Mouse (Mus musculus) CH12.LX (cell line): ENCODE measurements around the gene Chd5. TPM values are rescaled to one million over a fixed set of nuclear protein-coding genes. Genes with fewer than 3 reads are reported as not detected.

Source experiments
- DNase-seq: peaks from one replicate; pipeline ENCODE4 v3.0.0-alpha.2; 2013; ENCODE audit errors: extremely low read depth
- H3K27ac ChIP-seq: 2 replicates; pipeline ENCODE4 v1.5.1; 2012; ENCODE audit warnings: low read depth, mild to moderate bottlenecking, control low read depth, moderate library complexity; ENCODE audit not compliant: insufficient read depth
- H3K27me3 ChIP-seq: replicated peaks from 2 replicates; pipeline ENCODE3; 2012; ENCODE audit warnings: inconsistent platforms
- H3K36me3 ChIP-seq, 2 experiments: replicated peaks in 1 of 2; 2 replicates each; pipeline versions ENCODE3 to v1.6.1; 2012; ENCODE audit warnings: inconsistent platforms in 1 of 2, low read length in 1 of 2, mild to moderate bottlenecking in 1 of 2, mixed read lengths in 1 of 2, moderate library complexity in 1 of 2; ENCODE audit not compliant: control insufficient read depth in 1 of 2, insufficient read depth in 1 of 2
- H3K4me1 ChIP-seq, 2 experiments: 2 replicates each; pipeline ENCODE4 v1.6.1; 2012; ENCODE audit warnings: inconsistent platforms in 1 of 2, moderate library complexity in 1 of 2; ENCODE audit not compliant: insufficient read depth in 2 of 2, control insufficient read depth in 1 of 2
- H3K4me2 ChIP-seq: 2 replicates; pipeline ENCODE4 v1.6.1; 2012; ENCODE audit warnings: low read depth, mild to moderate bottlenecking, control low read depth; ENCODE audit not compliant: poor library complexity, insufficient read depth, severe bottlenecking
- H3K4me3 ChIP-seq, 3 experiments: fragments of 150-350 bp in 1 of 3; sonication (generic) in 1 of 3; replicated peaks in 1 of 3; 2 replicates each; pipeline versions ENCODE3 to v1.5.1; 2011 to 2012; ENCODE audit warnings: low read depth in 2 of 3, low read length in 2 of 3, mild to moderate bottlenecking in 2 of 3, moderate library complexity in 2 of 3, control low read depth in 1 of 3, improper control_type of control experiment in 1 of 3, inconsistent platforms in 1 of 3, mixed read lengths in 1 of 3; ENCODE audit not compliant: poor library complexity in 1 of 3
- H3K79me2 ChIP-seq: replicated peaks from 2 replicates; pipeline ENCODE4 v1.6.1; 2012; ENCODE audit warnings: mild to moderate bottlenecking, moderate library complexity; ENCODE audit not compliant: control insufficient read depth, poor library complexity, insufficient read depth, severe bottlenecking; ENCODE audit errors: extremely low read depth
- H3K9ac ChIP-seq: 2 replicates; pipeline ENCODE4 v1.6.1; 2012; ENCODE audit warnings: low read depth, mild to moderate bottlenecking, control low read depth, moderate library complexity; ENCODE audit not compliant: insufficient read depth
- H3K9me3 ChIP-seq: replicated peaks from 2 replicates; pipeline ENCODE3; 2012; ENCODE audit warnings: low read length, inconsistent platforms, mixed read lengths
- CTCF ChIP-seq, 2 experiments: IDR thresholded peaks in 1 of 2; conservative IDR thresholded peaks in 1 of 2; 2 replicates each; pipeline ENCODE4 v1.5.1; 2011 to 2012; ENCODE audit warnings: low read depth in 2 of 2, low read length in 2 of 2, improper control_type of control experiment in 1 of 2, inconsistent platforms in 1 of 2, mild to moderate bottlenecking in 1 of 2, moderate library complexity in 1 of 2
- ELF1 ChIP-seq: IDR thresholded peaks from 2 replicates; pipeline ENCODE4 v1.6.1; 2014; ENCODE audit warnings: low read depth, mild to moderate bottlenecking, inconsistent platforms, low read length, improper control_type of control experiment
- ETS1 ChIP-seq: conservative IDR thresholded peaks from 2 replicates; pipeline ENCODE4 v1.6.1; 2012; ENCODE audit warnings: low read depth, mild to moderate bottlenecking, inconsistent platforms, low read length, improper control_type of control experiment, moderate library complexity
- IRF4 ChIP-seq: IDR thresholded peaks from 2 replicates; pipeline ENCODE4 v1.6.1; 2014; ENCODE audit warnings: low read depth, mild to moderate bottlenecking, inconsistent platforms, low read length, improper control_type of control experiment
- JUND ChIP-seq: conservative IDR thresholded peaks from 2 replicates; pipeline ENCODE4 v1.6.1; 2011; ENCODE audit warnings: low read depth, low read length, improper control_type of control experiment
- MEF2A ChIP-seq: IDR thresholded peaks from 2 replicates; pipeline ENCODE4 v1.6.1; 2014; ENCODE audit warnings: low read depth, mild to moderate bottlenecking, inconsistent platforms, low read length, improper control_type of control experiment, borderline replicate concordance
- MXI1 ChIP-seq: IDR thresholded peaks from 2 replicates; pipeline ENCODE4 v1.6.1; 2011; ENCODE audit warnings: mild to moderate bottlenecking, low read depth, low read length, improper control_type of control experiment
- MYC ChIP-seq: IDR thresholded peaks from 2 replicates; pipeline ENCODE4 v1.6.1; 2011; ENCODE audit warnings: low read depth, mild to moderate bottlenecking, improper control_type of control experiment, low read length
- NELFE ChIP-seq: IDR thresholded peaks from 2 replicates; pipeline ENCODE4 v1.6.1; 2011; ENCODE audit warnings: low read depth, low read length, improper control_type of control experiment
- PAX5 ChIP-seq: IDR thresholded peaks from 2 replicates; pipeline ENCODE4 v1.6.1; 2012; ENCODE audit warnings: low read length, inconsistent platforms, mixed read lengths
- POLR2A ChIP-seq: IDR thresholded peaks from 2 replicates; pipeline ENCODE4 v1.6.1; 2011; ENCODE audit warnings: low read depth, mild to moderate bottlenecking, improper control_type of control experiment, low read length
- POLR2AphosphoS2 ChIP-seq: IDR thresholded peaks from 2 replicates; pipeline ENCODE4 v1.6.1; 2011; ENCODE audit warnings: low read depth, low read length, improper control_type of control experiment
- RCOR1 ChIP-seq: conservative IDR thresholded peaks from 2 replicates; pipeline ENCODE4 v1.6.1; 2012; ENCODE audit warnings: low read depth, mild to moderate bottlenecking, inconsistent platforms, low read length, improper control_type of control experiment
- TBP ChIP-seq: conservative IDR thresholded peaks from 2 replicates; pipeline ENCODE4 v1.6.1; 2011; ENCODE audit warnings: low read depth, low read length, improper control_type of control experiment
- USF2 ChIP-seq: conservative IDR thresholded peaks from 2 replicates; pipeline ENCODE4 v1.6.1; 2011; ENCODE audit warnings: low read depth, low read length, improper control_type of control experiment
- dilution Hi-C: fragments of 300-500 bp; cut with MboI; formaldehyde crosslinking; loops from 2 replicates; pipeline ENCODE4 v1.14.3; 2020; ENCODE audit warnings: low sequenced_read_pairs; ENCODE audit not compliant: extremely low pct_unique_long_range_greater_than_20kb, extremely low pct_ligation_motif_present
- in situ Hi-C: fragments of 300-500 bp; cut with MboI; formaldehyde crosslinking; loops from 3 replicates; pipeline ENCODE4 v1.14.3; 2019; ENCODE audit warnings: low sequenced_read_pairs, low pct_ligation_motif_present, low pct_unique_long_range_greater_than_20kb, mixed read lengths
- polyA plus RNA-seq: library from polyadenylated mRNA; unstranded; fragments of >175 nt; gene quantifications from 2 replicates; pipeline ENCODE4 v1.2.1, GENCODE M21; 2012; ENCODE audit warnings: low read depth; ENCODE audit not compliant: insufficient read length
- total RNA-seq, 2 experiments: library from RNA; depleted of rRNA; stranded (reverse); fragments of 300-350 nt in 1 of 2; fragments of >200 nt in 1 of 2; gene quantifications; 2 replicates each; pipeline ENCODE4 v1.2.3; 2012 to 2014

Gene Chd5
- total and polyA plus RNA-seq, 3 experiments, result 0.44 to 3.4 (median 1.2) TPM

- TF ChIP-seq JUND (no peak), POLR2A (no peak), USF2 (no peak), ELF1 (no peak)
- Histone ChIP-seq H3K4me1 (peaks cover 0 to 6% of the 10 kb centered on the region in 2 experiments; a peak in 1 of 4 replicates), H3K4me3 (no peak overlapping the region), H3K4me2 (no peak overlapping the region), H3K9me3 (no peaks in the 10 kb centered on the region), H3K27me3 (no peaks in the 10 kb centered on the region), H3K79me2 (no peaks in the 10 kb centered on the region), H3K9ac (no peak overlapping the region), H3K27ac (no peak overlapping the region), H3K36me3 (peaks cover 47 to 91% of the 10 kb centered on the region in 2 experiments)
- no peak for DNase-seq
- dilution Hi-C loops, result no loop called here
- in situ Hi-C loops, result no loop called here
Measured at GRCm38 (mm10) chr4:152304685-152305084, 33.8 kb upstream of the Chd5 start.

GRCm38 (mm10) chr4:152305991-152306390 lies 32.5 kb upstream of the Chd5 start:
- H3K4me1 ChIP-seq, result no peaks in the 10 kb centered on the region
- in situ Hi-C loops (no loop called here), dilution Hi-C loops (no loop called here)
- H3K9me3 ChIP-seq, result no peaks in the 10 kb centered on the region
- no peak for TF ChIP-seq POLR2AphosphoS2
- TF ChIP-seq PAX5, result no peak
- TF ChIP-seq IRF4, result no peak
- no peak for TF ChIP-seq ETS1
- no peak for TF ChIP-seq CTCF (conservative IDR thresholded peaks at IDR 0.05 in 1 of 2, IDR thresholded peaks at IDR 0.05 in 1 of 2; ENCODE audit: low read depth in 2 of 2, low read length in 2 of 2)
- H3K27me3 ChIP-seq, result no peaks in the 10 kb centered on the region
- no peak overlapping the region for H3K9ac ChIP-seq
- H3K4me3 ChIP-seq, result no peak overlapping the region
- peaks cover 37 to 79% of the 10 kb centered on the region in 2 experiments for H3K36me3 ChIP-seq
- DNase-seq, result no peak
- H3K4me2 ChIP-seq, result no peak overlapping the region
- no peaks in the 10 kb centered on the region for H3K79me2 ChIP-seq
- H3K27ac ChIP-seq, result no peak overlapping the region

- in situ Hi-C loops, result no loop called here
- Histone ChIP-seq H3K27me3 (no peaks in the 10 kb centered on the region), H3K4me2 (no peak overlapping the region), H3K27ac (no peak overlapping the region), H3K4me3 (no peak overlapping the region), H3K79me2 (no peaks in the 10 kb centered on the region), H3K9ac (no peak overlapping the region), H3K4me1 (no peaks in the 10 kb centered on the region), H3K36me3 (peaks cover 23 to 63% of the 10 kb centered on the region in 2 experiments), H3K9me3 (no peaks in the 10 kb centered on the region)
- dilution Hi-C loops, result no loop called here
- no peak for DNase-seq
- TF ChIP-seq NELFE (no peak), USF2 (no peak), MYC (no peak), MXI1 (no peak), MEF2A (no peak), ELF1 (no peak), TBP (no peak), RCOR1 (no peak)
Measured at GRCm38 (mm10) chr4:152307542-152307941, 30.9 kb upstream of the Chd5 start.
